Mouse (Mus musculus): ENCODE measurements around the gene Map1b.

Gene Map1b

GRCm38 (mm10) chr13:99539288-99539687 lies 22.9 kb upstream of the Map1b start:
- CTCF ChIA-PET: interaction anchor here in 1 of 4 experiments (0.5 kb wide), 1 partner anchor 87 kb away, joined by 7 read pairs; no protein-coding TSS in a partner anchor
- POLR2A ChIA-PET: interaction anchor here in 2 of 4 experiments (0.5 to 1.2 kb wide), 2 partner anchors 12 to 248 kb away, joined by 3 read pairs; no protein-coding TSS in a partner anchor

GRCm38 (mm10) chr13:99538851-99539250 lies 22.5 kb upstream of the Map1b start:
- CTCF ChIA-PET: interaction anchor here in 1 of 4 experiments (0.5 kb wide), 1 partner anchor 87 kb away, joined by 7 read pairs; no protein-coding TSS in a partner anchor
- POLR2A ChIA-PET: interaction anchor here in 1 of 4 experiments (1.2 kb wide), 1 partner anchor 13 kb away, joined by 3 read pairs; no protein-coding TSS in a partner anchor

DNA sequence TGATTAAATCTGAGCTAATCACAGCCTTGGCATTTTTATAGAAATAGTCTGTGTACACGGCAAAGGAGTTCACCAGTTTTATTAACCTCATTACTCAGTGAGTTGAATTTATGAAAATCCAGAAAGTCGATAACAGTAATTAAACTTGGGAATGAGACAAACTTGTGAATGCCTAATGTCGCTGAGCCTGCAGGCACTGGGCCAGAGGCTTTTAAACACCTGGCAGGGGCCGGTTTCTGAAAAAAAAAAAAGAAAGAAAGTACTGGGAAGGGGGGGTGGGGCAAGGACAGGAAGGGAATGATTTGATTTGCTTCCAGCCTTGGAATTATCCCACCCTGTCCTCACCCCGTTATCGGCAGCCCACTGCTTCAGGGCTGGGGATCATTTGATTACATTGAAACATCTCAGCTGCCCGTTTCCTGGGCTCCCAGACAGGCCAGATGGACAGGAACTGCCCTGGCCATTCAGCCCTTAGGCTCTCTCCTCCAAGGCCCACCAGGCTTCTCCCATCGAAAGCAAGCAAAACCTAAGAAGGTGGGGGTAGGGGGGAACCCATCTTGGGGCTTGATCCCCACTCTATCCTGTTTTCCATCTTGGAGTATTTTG lies 21.7 kb upstream of the Map1b start:
- CTCF ChIA-PET: interaction anchor here in 1 of 4 experiments (0.7 kb wide), 1 partner anchor 37 kb away, joined by 4 read pairs; no protein-coding TSS in a partner anchor

DNA sequence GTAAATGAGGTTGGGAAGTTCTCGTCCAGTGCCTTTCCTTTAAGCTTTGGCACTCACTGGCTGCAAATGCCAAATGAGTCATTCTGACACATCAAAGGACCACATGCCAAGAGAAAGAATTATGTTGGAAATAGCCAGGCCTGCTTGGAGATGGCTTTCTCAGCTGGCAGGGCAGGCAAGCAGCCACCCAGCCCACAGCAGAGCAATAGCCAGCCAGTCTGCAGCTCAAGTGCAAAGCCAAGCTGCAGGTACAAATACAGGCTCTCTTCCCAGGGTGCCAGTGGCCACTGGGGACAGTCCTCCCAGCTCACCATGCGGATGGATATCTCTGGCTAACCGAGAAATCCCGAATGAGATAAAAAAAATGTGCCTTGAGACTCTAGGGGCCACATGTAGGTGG lies 12.1 kb upstream of the Map1b start:
- CTCF ChIA-PET: interaction anchor here in 1 of 4 experiments (0.6 kb wide), 1 partner anchor 1354 kb away, joined by 4 read pairs; no protein-coding TSS in a partner anchor
- POLR2A ChIA-PET: no interaction called here

More for the DNA sequence above, 21.7 kb upstream of the Map1b start:
- POLR2A ChIA-PET: interaction anchor here in 2 of 4 experiments (0.6 to 1.2 kb wide), 2 partner anchors 14 to 366 kb away, joined by 3 read pairs; no protein-coding TSS in a partner anchor

DNA sequence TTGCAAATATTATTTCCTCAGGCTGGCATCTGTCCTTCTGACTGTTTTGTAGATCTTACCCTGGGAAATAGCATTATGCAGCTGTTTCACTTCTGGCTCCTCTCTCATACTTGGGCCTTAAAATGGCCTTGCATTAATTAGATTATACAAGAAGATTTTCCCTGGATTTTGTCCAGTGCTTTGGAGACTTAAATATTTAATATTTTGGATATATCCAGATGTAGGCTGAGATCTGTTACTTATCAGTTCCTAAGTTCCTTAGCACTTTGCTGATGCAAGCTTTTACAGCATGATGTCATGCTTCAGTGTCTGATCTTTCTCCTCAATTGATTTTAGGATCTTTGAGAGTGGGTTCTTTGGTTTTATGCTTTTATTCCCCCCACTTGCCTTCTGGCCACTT lies 11.6 kb upstream of the Map1b start:
- POLR2A ChIA-PET: no interaction called here
- CTCF ChIA-PET: interaction anchor here in 1 of 4 experiments (0.6 kb wide), 1 partner anchor 1354 kb away, joined by 4 read pairs; no protein-coding TSS in a partner anchor

- ChIA-PET POLR2A (interaction anchor here in 1 of 4 experiments (1.8 kb wide), 1 partner anchor 10 kb away, joined by 5 read pairs; no protein-coding TSS in a partner anchor), CTCF (no interaction called here)
These were observed 9.2 kb upstream of the Map1b start for GRCm38 (mm10) chr13:99525491-99525890.

DNA sequence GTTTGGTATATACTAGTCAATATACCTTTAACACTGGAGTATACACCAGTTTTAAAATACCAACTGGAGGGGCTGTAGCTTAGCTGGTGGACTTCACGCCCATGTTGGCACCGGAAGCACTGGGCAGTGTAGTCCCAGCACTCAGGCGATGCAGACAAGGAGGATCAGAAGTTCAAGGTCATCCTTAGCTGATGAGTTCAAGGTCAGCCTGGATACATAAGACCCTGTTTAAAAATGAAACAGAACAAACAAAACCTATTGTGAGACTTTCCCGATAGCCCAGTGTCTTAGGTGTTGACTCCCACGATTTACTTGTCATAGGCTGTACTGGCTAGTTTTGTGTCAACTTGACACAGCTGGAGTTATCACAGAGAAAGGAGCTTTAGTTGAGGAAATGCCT lies 1.5 kb upstream of the Map1b start:
- ChIA-PET CTCF (no interaction called here), POLR2A (interaction anchor here in 1 of 4 experiments (0.6 kb wide), 1 partner anchor 437 kb away, joined by 4 read pairs; no protein-coding TSS in a partner anchor)

GRCm38 (mm10) chr13:99515736-99516447 lies 448 bp downstream of the Map1b start:
- POLR2A ChIA-PET: interaction anchor here in 2 of 4 experiments (0.6 to 1.4 kb wide), 13 partner anchors 9 to 424 kb away, joined by 3 to 5 read pairs (median 4); no protein-coding TSS in a partner anchor
- CTCF ChIA-PET: interaction anchor here in 1 of 4 experiments (0.8 to 1.4 kb wide), 4 partner anchors 141 to 1144 kb away, joined by 3 to 5 read pairs (median 4); no protein-coding TSS in a partner anchor

DNA sequence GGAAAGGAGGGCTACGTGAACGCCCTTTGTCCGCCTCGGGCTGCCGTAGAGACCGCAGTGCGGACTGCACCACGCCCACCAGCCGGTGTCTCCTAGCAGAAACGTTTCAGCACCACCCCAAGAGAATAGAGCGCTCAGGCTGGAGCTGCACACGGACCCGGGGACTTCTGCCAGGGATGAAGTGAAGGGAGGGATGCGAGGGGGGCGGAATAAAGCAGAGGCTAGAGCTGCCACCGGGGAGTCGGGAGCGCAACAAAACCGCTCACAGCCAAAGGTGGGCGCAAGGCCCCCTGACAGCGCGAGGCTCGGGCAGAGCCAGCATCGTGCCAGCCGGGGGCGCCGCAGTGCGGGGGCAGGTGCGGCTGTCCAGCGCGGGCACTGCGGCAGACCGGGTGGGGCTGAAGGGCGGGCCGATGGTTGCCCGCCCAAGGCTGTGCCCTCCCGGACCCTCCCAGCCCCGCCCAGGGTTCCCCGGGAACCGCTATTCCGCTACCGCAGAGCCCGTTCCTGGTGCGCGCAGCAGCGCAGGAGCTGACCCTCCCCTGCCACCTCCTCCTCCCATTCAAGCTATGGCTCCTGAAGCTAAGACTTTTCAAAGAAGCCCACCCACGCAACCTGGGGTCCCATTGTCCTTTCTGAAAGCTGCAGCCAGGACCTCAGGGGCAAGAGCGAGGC lies 1.3 kb downstream of the Map1b start:
- ChIA-PET POLR2A (interaction anchor here in 3 of 4 experiments (0.6 to 1.4 kb wide), 18 partner anchors 9 to 1049 kb away, joined by 3 to 5 read pairs (median 3); no protein-coding TSS in a partner anchor), CTCF (interaction anchor here in 2 of 4 experiments (0.7 to 1.4 kb wide), 7 partner anchors 15 to 1145 kb away, joined by 3 to 5 read pairs (median 3); no protein-coding TSS in a partner anchor)

DNA sequence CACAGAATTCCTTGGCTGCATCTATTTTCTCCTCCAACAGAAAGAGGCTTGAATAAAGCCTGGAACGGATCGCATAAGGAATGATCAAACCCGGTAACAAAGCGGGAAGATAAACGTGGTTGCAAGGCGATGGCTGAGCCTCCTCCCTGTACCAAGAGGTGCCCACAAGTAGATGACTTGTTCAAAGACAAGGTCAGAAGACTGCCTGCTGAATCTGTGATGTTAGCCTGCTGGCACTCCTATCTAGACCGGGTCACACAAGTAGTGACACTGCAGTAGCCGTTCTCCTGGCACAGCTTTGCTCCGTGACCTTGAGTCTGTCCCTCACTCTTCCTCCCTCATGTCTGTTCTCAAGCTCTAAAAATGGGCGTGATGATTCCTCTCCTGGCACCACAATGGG lies 2.4 kb downstream of the Map1b start:
- CTCF ChIA-PET: interaction anchor here in 1 of 4 experiments (1.1 kb wide), 1 partner anchor 139 kb away, joined by 3 read pairs; no protein-coding TSS in a partner anchor

GRCm38 (mm10) chr13:99513138-99513537 lies 3.2 kb downstream of the Map1b start:
- CTCF ChIA-PET: interaction anchor here in 1 of 4 experiments (0.7 to 1.1 kb wide), 4 partner anchors 19 to 358 kb away, joined by 3 to 5 read pairs (median 4); no protein-coding TSS in a partner anchor
- POLR2A ChIA-PET: interaction anchor here (0.6 to 0.9 kb wide), 7 partner anchors 8 to 1153 kb away, joined by 3 to 5 read pairs (median 3); no protein-coding TSS in a partner anchor

More for the DNA sequence above, 2.4 kb downstream of the Map1b start:
- POLR2A ChIA-PET: interaction anchor here in 3 of 4 experiments (0.6 to 1.2 kb wide), 5 partner anchors 38 to 1050 kb away, joined by 3 to 5 read pairs (median 4); no protein-coding TSS in a partner anchor

DNA sequence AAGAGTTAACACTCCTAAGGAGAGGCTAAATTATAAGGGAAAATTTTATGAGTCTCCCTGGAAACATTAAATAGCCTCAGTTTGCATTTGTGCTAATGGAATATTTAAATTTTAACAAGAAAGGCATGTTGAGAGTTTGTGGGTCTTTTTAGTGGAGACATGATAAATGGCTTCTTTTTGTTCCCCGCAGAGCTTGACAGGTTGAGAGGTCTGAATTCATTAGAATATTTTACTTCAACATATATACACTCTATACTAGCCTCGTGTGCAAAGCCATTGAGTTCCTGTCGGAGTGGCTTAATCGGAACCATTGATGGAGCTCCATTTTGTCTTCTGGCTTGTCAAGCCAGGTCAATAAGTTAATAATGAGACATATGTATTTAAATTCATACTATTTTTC lies 6.4 kb downstream of the Map1b start:
- POLR2A ChIA-PET: no interaction called here
- CTCF ChIA-PET: no interaction called here

- CTCF ChIA-PET: no interaction called here
These were observed 9.8 kb downstream of the Map1b start for GRCm38 (mm10) chr13:99506580-99506962.

DNA sequence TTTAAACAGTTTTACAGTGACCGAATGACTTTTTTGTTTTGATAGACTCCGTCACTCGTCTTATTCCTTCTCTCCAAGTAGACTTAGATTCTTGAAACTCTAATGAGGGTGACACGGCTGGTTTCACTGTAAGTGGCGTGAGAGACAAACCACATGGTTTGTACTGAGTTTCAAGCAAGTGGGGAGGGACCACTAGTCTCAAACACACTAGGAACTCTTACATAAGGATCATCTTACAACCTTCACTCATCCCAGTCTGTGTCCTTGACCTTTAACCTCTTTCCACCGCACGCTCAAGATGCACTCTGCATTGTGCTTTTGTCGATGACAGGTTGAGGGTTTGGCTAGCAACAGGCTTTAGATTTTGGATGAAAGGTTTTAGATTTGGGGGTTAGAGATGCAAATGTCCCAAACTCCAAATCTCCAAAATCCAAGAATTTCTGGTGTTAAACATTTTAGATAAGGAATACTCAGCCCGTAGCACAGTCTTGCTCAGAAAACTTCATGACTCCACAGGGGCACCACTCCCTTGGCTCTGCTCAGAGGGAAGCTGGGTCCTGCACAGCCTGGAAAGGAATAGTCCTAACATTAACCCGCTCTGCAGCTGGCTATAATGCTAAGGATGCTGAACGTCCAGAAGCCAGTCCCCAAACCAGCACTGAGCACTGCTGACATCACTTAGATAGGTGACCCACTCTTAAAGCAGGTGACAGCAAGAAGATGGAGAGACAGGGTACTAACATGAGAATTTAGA lies 10.3 kb downstream of the Map1b start:
- ChIA-PET POLR2A (interaction anchor here in 2 of 4 experiments (0.6 to 0.7 kb wide), 3 partner anchors 9 to 1098 kb away, joined by 3 to 4 read pairs (median 3); no protein-coding TSS in a partner anchor), CTCF (no interaction called here)

More at GRCm38 (mm10) chr13:99506580-99506962, 9.8 kb downstream of the Map1b start:
- POLR2A ChIA-PET: interaction anchor here in 2 of 4 experiments (0.6 to 1.2 kb wide), 4 partner anchors 8 to 1098 kb away, joined by 3 to 4 read pairs (median 4); no protein-coding TSS in a partner anchor

GRCm38 (mm10) chr13:99503370-99503979 lies 12.9 kb downstream of the Map1b start:
- CTCF ChIA-PET: no interaction called here
- POLR2A ChIA-PET: interaction anchor here in 2 of 4 experiments (0.6 to 0.7 kb wide), 3 partner anchors 180 to 577 kb away, joined by 3 to 7 read pairs (median 3); no protein-coding TSS in a partner anchor

- POLR2A ChIA-PET: interaction anchor here in 2 of 4 experiments (0.6 kb wide), 2 partner anchors 161 to 179 kb away, joined by 3 to 7 read pairs; no protein-coding TSS in a partner anchor
- CTCF ChIA-PET: interaction anchor here in 1 of 4 experiments (0.6 kb wide), 2 partner anchors 44 to 174 kb away, joined by 9 to 10 read pairs; no protein-coding TSS in a partner anchor
These were observed 13.4 kb downstream of the Map1b start for GRCm38 (mm10) chr13:99502911-99503310.
